Mouse (Mus musculus) gastrocnemius, postnatal 14 days (tissue): ENCODE results near the gene Epb41l4b. TPM values are rescaled to one million over a fixed set of nuclear protein-coding genes. Genes with fewer than 3 reads are reported as not detected.

Experiments
- DNase-seq: peaks from one replicate; pipeline ENCODE4 v3.0.0; 2021; ENCODE audit warnings: mixed read lengths
- intact Hi-C: fragments of 180-260 bp; cut with DNase I; formaldehyde crosslinking; loops from one replicate; pipeline ENCODE4 v1.15.1; 2025; ENCODE audit warnings: low total_unique reads
- total RNA-seq, 2 experiments: library from RNA; stranded (reverse); gene quantifications; 2 replicates each; pipeline ENCODE4 v1.2.3; 2021

Epb41l4b gene
- total RNA-seq, 2 experiments from 2014 or later: 2.6 to 4.3 TPM

DNA sequence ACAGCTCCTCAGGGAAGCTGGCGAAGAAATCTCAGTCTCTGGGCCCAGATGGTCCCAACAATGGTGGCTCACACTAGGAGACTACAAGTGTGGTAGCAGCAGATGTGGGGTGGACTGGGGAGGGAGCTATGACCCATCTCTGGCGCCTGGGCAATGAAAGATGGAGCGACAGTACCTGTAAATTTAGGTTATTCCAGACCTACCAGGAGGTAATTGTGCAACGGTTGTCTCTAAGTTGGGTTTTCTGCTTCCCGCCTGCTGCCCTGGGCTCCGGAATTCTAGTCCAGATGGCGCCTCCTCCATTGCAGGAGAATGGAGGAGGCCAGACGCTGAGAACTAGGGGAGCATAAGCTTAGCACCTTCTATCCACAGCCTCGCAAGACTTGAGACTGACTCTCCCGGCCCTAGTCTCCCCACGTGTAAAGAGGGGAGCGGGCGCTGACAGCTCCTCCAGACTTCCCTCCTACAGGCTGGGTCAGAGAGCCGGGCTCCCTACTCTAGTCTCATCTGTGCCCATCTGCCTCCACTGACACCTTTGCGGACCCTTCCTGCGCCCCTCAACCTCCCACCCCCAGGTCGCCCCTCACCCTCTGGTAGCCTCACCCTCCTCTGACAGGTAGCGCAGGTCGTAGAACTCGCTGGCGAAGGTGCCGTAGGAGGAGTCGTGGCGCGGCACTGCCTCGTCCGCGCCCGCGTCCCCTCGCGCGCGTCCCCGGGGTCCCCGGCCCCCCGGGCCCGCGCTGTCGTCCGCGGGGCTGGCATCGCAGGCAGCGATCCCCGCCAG lies 153.6 kb downstream of the Epb41l4b start:
- no peak for DNase-seq
- intact Hi-C loops: no loop called here

DNA sequence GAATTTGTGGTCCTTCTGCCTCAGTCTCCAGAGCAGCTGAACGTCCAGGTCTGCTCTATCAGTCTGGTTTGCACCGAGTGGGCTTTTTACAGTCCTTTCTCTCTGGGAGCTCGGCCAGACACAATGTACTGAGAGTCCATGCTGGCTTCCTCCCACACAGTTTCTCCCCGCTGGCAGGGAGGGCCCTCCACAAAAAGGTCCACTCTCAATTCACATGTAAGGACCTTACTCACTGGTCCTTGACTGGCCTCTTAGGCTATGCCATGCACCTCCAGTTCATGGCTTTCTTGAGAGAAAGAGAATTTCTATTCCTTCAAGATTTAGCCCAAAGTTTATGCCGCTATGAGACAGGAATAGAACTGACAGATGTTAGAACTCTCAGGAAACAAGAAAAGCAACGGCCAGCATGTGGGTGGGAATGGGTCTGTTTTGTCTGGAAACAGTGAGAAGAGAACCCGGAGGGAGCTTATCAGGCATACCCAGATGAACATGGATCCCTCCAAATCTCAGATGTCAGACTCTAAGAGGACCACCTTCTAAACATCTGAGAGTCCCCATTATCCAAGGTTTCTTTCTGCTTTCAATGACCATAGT lies 177.6 kb downstream of the Epb41l4b start:
- intact Hi-C loops: no loop called here
- no peak for DNase-seq

DNA sequence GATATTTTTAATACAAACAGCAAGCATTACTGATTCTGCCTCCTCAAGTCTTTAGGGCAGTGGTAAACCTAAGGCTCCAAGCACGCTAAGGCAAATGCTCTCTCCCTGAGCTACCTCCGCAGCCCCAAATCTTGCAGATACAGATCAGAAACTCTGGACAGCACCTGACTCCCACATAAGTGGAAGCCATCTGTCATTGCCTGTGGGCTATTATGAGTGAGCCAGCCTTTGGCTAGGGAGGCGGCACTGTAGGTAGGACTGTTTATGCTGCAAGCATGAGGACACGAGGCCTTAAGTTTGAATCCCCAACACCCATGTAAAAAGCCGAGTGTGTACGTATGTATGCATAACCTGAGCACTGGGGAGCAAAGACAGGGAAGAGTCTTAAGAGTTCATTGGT lies 179.6 kb downstream of the Epb41l4b start:
- DNase-seq: no peak
- intact Hi-C loops: no loop called here

DNA sequence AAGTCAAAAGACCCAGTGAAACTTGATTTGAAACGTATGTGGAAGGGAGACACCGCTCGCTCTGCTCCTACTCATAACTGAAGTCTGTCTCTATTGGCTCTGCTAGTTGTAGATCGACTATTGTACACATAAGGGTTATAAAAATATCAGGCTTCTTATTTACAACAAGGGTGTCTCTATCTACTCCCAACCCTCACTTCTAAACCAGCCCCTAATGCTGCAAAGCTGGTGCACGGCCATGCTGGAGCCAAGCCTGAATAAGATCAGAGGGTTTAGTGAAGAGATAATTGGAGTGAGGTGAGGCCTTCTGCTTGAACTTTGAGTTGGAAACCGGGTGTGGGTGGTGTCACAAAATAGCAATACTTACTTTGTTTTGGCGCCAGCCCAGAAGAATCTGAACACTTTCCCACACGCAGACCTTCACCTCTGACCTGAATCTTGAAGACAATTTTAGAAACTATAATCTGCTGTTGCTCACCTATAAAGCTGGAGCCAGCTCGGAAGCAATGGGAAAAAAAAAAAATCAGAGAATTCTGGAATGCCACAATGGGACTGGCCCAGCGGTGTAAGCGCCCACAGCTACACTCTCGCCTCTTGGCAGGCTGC lies 181.8 kb downstream of the Epb41l4b start:
- DNase-seq: no peak
- intact Hi-C loops: no loop called here

DNA sequence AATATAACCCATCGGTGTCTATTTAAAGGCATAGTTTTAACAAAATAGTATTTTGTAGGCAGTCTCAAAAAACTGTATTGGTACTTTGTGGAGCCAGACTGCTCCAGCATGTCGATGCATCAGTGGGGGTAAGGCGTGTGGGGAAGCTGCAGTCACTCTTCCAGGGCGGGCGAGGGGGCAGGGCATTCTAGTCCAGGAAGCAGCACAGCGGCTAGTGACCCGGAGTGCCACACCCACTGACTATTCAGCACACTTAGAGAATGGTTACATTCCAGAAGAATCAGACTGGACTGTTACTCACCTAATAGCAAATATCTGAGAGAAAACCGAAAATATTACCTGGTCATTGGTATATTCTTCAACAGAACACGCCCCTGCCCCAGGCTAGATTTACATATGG lies 185.7 kb downstream of the Epb41l4b start:
- no peak for DNase-seq
- intact Hi-C loops: no loop called here

DNA sequence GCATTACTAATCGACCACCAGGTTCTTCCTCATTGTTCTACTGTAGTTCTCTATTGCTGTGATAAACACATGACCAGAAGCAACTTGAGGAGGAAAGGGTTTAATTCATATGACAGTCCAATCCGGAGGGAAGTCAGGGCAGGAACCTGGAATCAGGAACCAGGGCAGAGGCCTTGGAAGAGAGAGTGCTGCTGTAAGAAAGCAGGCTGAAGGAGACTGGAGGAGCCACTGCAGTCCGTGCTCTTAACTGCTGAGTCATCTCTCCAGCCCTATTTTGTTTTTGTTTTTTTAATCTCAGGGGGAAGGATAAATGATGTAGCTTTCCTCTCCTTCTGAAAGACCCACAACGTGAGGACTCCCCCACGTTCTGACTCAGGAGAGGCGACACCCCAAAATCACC lies 190.0 kb downstream of the Epb41l4b start:
- no peak for DNase-seq
- intact Hi-C loops: no loop called here

DNA sequence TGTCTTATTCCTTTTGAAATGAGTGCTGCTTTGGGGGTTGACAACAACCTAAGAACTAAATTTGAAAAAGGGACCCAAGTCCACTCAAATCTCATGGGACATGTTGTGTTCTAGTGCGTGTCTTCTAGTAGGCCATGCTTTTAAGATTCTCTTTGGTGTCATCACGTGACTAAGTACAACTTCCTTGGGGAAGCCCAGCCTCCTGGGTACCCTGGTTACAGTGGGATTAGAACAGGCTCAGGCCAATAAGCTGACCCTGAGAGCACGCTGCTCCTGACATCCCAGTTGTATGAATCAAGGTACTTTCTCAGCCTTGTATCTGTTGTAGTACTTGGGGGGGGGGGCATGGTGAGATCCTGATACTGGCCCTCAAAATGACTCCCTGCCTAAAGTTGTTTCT lies 191.5 kb downstream of the Epb41l4b start:
- intact Hi-C loops: no loop called here
- no peak for DNase-seq

DNA sequence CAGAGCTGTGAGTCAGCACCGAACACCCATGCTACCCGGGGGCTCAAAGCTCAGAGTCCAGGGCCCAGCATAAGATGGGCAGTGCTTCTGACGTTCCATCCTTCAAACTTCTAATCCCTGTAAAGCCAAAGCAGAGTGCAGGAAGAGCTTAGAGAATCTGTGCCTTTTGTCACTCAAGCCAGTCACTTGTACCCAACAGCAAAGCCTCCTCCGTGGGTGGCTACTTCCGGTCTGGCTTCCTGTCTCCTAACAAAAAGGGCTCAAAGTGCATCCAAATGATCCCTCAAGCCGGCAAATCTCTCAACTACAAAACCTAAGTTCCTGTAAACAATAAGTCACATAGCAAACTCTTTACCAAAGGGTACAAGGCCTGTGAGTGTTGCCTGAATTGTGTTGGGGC lies 193.7 kb downstream of the Epb41l4b start:
- no peak for DNase-seq
- intact Hi-C loops: no loop called here

DNA sequence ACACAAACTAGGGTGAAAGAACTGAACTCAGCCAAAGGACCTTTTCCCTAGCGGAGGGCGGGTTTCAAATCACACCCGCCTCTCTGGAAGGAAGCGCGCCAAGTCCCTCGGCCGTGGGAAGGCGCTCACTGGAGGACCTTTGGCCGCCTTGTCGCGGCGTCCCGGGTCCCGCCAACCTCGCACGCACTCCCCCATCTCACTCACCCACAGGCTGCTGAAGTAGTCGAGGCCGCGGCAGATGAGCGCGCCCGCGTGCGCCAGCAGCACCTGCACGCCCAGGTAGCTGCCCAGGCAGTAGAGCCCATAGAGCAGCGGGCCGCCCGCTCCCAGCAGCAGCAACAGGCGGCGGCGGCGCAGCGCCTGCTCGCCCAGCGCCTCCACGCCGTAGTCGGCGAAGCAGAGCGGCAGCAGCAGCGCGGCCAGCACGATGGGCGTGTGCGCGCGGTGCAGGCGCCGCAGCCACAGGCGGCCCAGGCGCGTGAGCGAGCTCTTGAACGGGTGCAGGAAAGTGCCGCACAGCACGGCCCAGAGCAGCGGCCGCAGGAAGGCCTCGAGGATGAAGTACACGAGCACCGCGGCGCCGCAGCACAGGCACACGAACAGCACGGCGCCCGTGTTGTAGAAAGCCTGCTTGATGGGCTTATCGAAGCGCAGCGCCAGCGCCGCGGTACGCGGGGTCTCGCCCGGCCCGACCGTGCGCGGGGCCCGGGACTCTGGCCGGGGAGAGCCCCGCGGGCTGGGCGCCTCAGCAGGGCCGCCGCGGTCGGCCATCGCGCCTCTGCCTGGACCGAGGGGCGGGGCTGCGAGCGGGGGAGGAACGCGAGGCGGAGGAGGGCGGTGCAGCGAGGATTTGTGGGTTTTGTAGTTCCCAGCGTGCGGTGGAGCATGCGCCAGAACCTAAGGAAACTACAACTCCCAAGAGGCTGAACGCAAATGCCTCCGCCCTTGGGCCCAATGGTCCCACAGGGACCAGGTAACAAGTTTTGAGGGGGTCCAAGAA lies 196.3 kb downstream of the Epb41l4b start, which contains the start of gene Tmem245:
Gene Tmem245 (minus strand): TSS at position 797 of the 1,000 bp plus-strand sequence.
- peak; percentile 95 for DNase-seq
- intact Hi-C loops: no loop called here

DNA sequence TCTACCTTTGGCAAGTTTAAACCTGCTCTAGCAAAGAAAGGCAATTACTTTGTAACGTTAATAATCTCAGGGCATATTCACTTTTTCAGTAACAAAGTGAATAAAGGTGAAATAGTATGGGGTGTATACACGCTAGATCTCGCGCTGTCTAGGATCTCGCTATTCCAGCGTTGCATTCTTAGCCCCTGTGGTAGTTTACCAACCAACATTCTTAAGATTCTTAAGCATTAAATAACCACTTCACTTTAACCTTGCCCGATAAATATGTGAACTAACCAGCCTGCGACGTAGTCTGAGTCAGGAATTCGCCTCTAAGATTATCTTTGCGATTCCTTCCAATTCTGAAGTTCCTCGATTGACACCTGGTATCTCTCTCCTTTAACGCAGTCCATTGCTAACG lies 197.1 kb downstream of the Epb41l4b start:
- DNase-seq: no peak
- intact Hi-C loops: no loop called here

DNA sequence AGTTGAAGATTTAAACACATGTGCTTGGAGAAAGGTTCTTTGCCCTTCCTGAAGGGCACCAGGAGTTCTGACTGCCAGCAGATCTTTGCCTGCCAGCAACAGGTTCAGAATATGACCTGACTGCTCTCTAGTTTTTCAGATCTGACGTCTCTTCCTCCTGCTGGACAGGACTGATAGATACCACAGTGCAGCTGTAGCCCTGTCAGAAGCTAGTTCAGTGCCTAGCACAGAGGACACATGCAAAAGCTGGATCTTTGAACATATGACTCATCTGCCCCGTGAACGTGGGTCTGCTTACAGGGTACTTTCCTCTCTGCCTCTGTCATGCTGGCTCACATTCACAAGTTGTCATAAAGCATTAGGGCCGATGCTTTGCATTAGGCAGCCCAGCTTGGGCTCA lies 199.0 kb downstream of the Epb41l4b start:
- peak; percentile 24 for DNase-seq
- intact Hi-C loops: no loop called here

DNA sequence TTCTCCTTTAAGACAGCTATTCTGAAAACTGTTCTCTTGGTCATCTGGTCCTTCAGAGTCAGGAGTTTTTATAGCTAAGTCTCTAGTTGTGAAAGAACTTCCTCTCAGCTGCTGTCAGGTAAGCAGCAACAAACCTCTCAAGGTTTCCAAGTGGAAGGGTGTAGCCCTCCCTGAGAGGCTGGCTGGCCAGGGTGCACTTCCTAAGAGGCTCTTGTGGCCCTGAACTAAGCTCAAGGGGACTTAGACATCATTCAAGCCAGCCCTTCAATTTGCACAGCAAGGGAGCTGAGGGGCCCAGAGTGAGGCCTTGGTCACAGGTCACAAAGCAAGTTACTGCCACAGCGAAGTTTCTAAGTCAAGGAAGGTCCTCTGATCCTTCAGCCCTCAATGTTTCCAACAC lies 200.0 kb downstream of the Epb41l4b start:
- intact Hi-C loops: no loop called here

DNA sequence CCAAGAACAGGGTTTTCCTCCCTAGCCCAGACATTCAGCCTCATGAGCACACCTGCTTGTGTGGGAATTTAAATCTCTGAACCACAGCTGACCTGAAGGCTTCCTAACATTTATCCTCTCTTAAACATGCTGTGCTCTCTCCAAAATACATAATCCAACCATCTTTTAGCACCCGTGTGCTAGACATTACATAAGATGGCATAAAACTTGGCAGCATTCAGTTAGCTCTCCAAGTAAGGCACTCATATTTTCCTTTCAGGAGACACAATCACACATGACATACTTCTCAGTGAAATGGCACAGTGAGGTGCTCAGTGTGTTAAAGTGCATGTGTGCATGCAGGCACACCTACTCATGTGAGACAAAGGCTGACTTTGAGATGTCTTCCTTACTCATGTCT lies 200.7 kb downstream of the Epb41l4b start:
- DNase-seq: no peak
- intact Hi-C loops: no loop called here

More for the DNA sequence above, 200.0 kb downstream of the Epb41l4b start:
- no peak for DNase-seq

Other genes starting within 250 kb of the Epb41l4b start
- gene Tmem245, start 196.0 kb downstream of the Epb41l4b start, total RNA-seq: 10 to 100 TPM; 16.9 to 17.5 TPM
- under 1 TPM; 0.04 to 0.11 TPM for gene Frrs1l, start 153.0 kb downstream of the Epb41l4b start, total RNA-seq
- 10 to 100 TPM; 18.8 to 24.3 TPM for gene Ptpn3, start 158.4 kb upstream of the Epb41l4b start, total RNA-seq